Mouse (Mus musculus): ENCODE data around the gene Ccar1.
"Not testable (repeated sequence)": the region's sequence is repeated elsewhere in the genome, so short reads cannot be mapped to it uniquely, and the experiment has no call there.

The Ccar1 gene

GRCm38 (mm10) chr10:62725771-62726687 lies 66.1 kb downstream of the Ccar1 start, which contains the start of gene Stox1:
TSS of gene Stox1 (minus strand) at chr10:62726128.
- DNase-seq (ENCODE audit: low spot score in 2 of 2) = peak; percentile 14 to 23

DNA sequence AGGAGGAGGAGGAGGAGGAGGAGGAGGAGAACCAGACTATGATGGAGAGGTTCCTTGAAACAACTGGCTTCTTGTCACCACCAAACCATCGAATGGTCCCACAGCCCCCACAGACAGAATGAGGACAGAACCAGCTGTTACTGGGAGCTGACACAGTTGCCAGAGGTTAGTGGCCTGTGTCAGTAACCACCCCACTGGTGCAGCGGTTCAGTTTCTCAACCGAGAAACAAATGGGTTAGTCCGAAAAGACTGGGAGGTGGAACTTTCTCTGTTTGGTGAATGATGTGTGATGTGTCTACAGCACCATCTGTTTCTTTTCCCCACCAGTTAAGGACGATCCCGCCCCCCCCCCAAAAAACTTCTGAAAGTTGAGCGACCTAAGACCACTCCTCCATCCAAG lies 67.2 kb downstream of the Ccar1 start:
- DNase-seq (ENCODE audit: low spot score in 2 of 2) = no peak

DNA sequence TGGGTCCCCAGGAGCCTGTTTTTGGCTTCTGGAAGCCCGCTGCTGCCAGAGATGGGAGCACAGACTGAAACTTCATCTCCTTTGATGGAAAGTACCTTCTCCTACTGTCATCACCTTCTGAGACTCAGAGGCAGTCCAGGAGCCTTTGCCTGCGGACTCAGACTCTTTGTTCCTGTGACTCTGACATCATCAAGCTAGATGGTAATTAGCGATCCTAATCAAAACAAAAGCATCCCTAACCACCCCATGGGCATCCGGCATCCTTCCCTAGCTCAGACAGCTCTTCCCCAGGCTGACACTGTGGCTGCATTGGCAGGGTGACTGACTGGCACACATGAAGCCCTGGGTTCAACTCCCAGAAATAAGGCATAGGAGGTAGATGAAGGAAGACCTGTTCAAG lies 69.4 kb downstream of the Ccar1 start:
- DNase-seq (ENCODE audit: low spot score in 2 of 2) = no peak

DNA sequence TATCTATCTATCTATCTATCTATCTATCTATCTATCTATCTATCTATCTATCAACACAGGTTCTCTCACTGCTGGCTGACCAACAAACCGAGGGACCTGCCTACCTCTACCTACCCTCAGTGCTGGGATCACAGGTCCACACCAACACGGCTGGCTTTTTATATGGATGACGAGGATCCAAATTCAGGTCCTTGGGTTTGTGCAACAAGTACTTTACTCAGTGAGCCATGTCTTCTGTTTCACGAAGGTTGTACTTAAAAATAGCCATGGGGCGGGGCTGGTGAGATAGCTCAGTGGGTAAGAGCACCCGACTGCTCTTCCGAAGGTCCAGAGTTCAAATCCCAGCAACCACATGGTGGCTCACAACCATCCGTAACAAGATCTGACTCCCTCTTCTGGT lies 71.5 kb downstream of the Ccar1 start:
- DNase-seq (ENCODE audit: low spot score in 2 of 2) = not testable (repeated sequence)

- DNase-seq (ENCODE audit: low spot score in 2 of 2) = no peak
Observed at GRCm38 (mm10) chr10:62713457-62713856, 78.6 kb downstream of the Ccar1 start.

- no peak for DNase-seq (ENCODE audit: low spot score in 2 of 2)
Observed at GRCm38 (mm10) chr10:62703579-62703978, 88.5 kb downstream of the Ccar1 start.

DNA sequence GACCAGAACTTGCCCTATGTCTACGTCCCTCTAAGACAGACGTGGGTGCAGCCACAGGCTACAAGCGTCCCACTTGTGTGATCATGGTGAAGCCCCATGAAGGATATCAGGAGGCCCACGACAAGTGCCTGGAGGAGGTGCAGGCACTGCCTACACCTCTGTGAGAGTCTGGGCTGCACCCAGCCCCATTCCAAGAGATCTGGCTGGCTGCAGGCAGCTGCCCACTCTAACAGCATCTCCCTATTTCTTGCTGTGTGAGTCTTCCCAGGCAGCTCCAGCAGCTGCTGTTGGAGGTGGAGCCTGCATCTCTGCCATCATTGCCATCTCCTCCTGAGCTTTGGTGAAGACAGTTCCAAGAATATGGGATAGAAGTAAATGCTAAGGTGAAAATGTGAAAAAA lies 89.7 kb downstream of the Ccar1 start:
- no peak for DNase-seq (ENCODE audit: low spot score in 2 of 2)

All from urinary bladder, postnatal 36 days (tissue).